Mouse (Mus musculus): ENCODE results near the gene Elmo2. TPM values are rescaled to one million over a fixed set of nuclear protein-coding genes. Genes with fewer than 3 reads are reported as not detected.

Gene Elmo2
- total and polyA plus RNA-seq, 3 experiments, result 9.0 to 11.7 (median 10.1) TPM

GRCm38 (mm10) chr2:165285034-165285433 lies 41.2 kb downstream of the Elmo2 start:
- in situ Hi-C loops (cut with MboI; ENCODE audit: low pct_ligation_motif_present, low pct_unique_long_range_greater_than_20kb, low sequenced_read_pairs), result loop anchor here (10.0 kb wide), 1 partner anchor 330 kb away; no protein-coding TSS in a partner anchor
- DNase-seq (ENCODE audit: extremely low read depth), result no peak
- TF ChIP-seq SIN3A (IDR thresholded peaks at IDR 0.05; ENCODE audit: low read length) (no peak), UBTF (IDR thresholded peaks at IDR 0.05; ENCODE audit: low read depth, low read length) (no peak), TBP (conservative IDR thresholded peaks at IDR 0.05; ENCODE audit: low read depth, low read length) (no peak), POLR2AphosphoS2 (IDR thresholded peaks at IDR 0.05; ENCODE audit: low read depth, low read length) (no peak), SMC3 (IDR thresholded peaks at IDR 0.05; ENCODE audit: low read depth, low read length) (no peak), USF1 (IDR thresholded peaks at IDR 0.05; ENCODE audit: low read depth, low read length) (no peak), RCOR1 (conservative IDR thresholded peaks at IDR 0.05; ENCODE audit: low read depth, low read length) (no peak), RAD21 (IDR thresholded peaks at IDR 0.05; ENCODE audit: low read depth, low read length) (no peak), ZNF384 (IDR thresholded peaks at IDR 0.05; ENCODE audit: low read depth, low read length) (no peak), MAFK (IDR thresholded peaks at IDR 0.05; ENCODE audit: insufficient replicate concordance, low read length) (no peak), KAT2A (IDR thresholded peaks at IDR 0.05; ENCODE audit: insufficient replicate concordance, low read length) (no peak), HCFC1 (IDR thresholded peaks at IDR 0.05; ENCODE audit: low read depth, low read length) (no peak), CTCF (conservative IDR thresholded peaks at IDR 0.05 in 1 of 2, IDR thresholded peaks at IDR 0.05 in 1 of 2; ENCODE audit: low read depth in 2 of 2, low read length in 2 of 2) (no peak), CHD2 (IDR thresholded peaks at IDR 0.05; ENCODE audit: low read length) (no peak), GABPA (IDR thresholded peaks at IDR 0.05; ENCODE audit: insufficient replicate concordance, low read depth, low read length) (no peak)
- H3K9me3 ChIP-seq (replicated peaks; ENCODE audit: low read length), result no peaks in the 10 kb centered on the region
- H3K9ac ChIP-seq (ENCODE audit: insufficient read depth, low read depth), result no peak overlapping the region
- H3K4me3 ChIP-seq (replicated peaks in 1 of 3; ENCODE audit: low read depth in 2 of 3, low read length in 2 of 3, poor library complexity in 1 of 3), result no peak overlapping the region
- no peak overlapping the region for H3K27ac ChIP-seq (ENCODE audit: insufficient read depth, low read depth)
- dilution Hi-C loops (cut with MboI; ENCODE audit: extremely low pct_ligation_motif_present, extremely low pct_unique_long_range_greater_than_20kb, low sequenced_read_pairs), result no loop called here
- H3K4me1 ChIP-seq (ENCODE audit: control insufficient read depth in 1 of 2, insufficient read depth in 2 of 2), result peaks cover 22 to 29% of the 10 kb centered on the region in 2 experiments
- H3K36me3 ChIP-seq (replicated peaks in 1 of 2; ENCODE audit: control insufficient read depth in 1 of 2, insufficient read depth in 1 of 2, low read length in 1 of 2), result peaks cover 34 to 63% of the 10 kb centered on the region in 2 experiments
- no peaks in the 10 kb centered on the region for H3K27me3 ChIP-seq (replicated peaks)
- H3K79me2 ChIP-seq (replicated peaks; ENCODE audit: control insufficient read depth, extremely low read depth, insufficient read depth, poor library complexity, severe bottlenecking), result no peaks in the 10 kb centered on the region
- H3K4me2 ChIP-seq (ENCODE audit: insufficient read depth, low read depth, poor library complexity, severe bottlenecking), result no peak overlapping the region

GRCm38 (mm10) chr2:165284377-165284776 lies 41.9 kb downstream of the Elmo2 start:
- no peaks in the 10 kb centered on the region for H3K9me3 ChIP-seq (replicated peaks; ENCODE audit: low read length)
- peaks cover 33 to 63% of the 10 kb centered on the region in 2 experiments for H3K36me3 ChIP-seq (replicated peaks in 1 of 2; ENCODE audit: control insufficient read depth in 1 of 2, insufficient read depth in 1 of 2, low read length in 1 of 2)
- no peak overlapping the region for H3K27ac ChIP-seq (ENCODE audit: insufficient read depth, low read depth)
- H3K4me1 ChIP-seq (ENCODE audit: control insufficient read depth in 1 of 2, insufficient read depth in 2 of 2), result peaks cover 22 to 29% of the 10 kb centered on the region in 2 experiments
- no peak overlapping the region for H3K9ac ChIP-seq (ENCODE audit: insufficient read depth, low read depth)
- TF ChIP-seq ZC3H11A (IDR thresholded peaks at IDR 0.05; ENCODE audit: low read depth, low read length) (no peak), PAX5 (IDR thresholded peaks at IDR 0.05; ENCODE audit: low read length) (no peak), IRF4 (IDR thresholded peaks at IDR 0.05; ENCODE audit: low read depth, low read length) (no peak), HCFC1 (IDR thresholded peaks at IDR 0.05; ENCODE audit: low read depth, low read length) (no peak), UBTF (IDR thresholded peaks at IDR 0.05; ENCODE audit: low read depth, low read length) (no peak), NRF1 (IDR thresholded peaks at IDR 0.05; ENCODE audit: low read depth, low read length) (no peak), ZMIZ1 (IDR thresholded peaks at IDR 0.05; ENCODE audit: low read depth, low read length) (no peak), SIN3A (IDR thresholded peaks at IDR 0.05; ENCODE audit: low read length) (no peak), USF1 (IDR thresholded peaks at IDR 0.05; ENCODE audit: low read depth, low read length) (no peak), NELFE (IDR thresholded peaks at IDR 0.05; ENCODE audit: low read depth, low read length) (no peak), GABPA (IDR thresholded peaks at IDR 0.05; ENCODE audit: insufficient replicate concordance, low read depth, low read length) (no peak), JUN (IDR thresholded peaks at IDR 0.05; ENCODE audit: insufficient read depth, low read depth, low read length) (no peak), RCOR1 (conservative IDR thresholded peaks at IDR 0.05; ENCODE audit: low read depth, low read length) (no peak), POLR2AphosphoS2 (IDR thresholded peaks at IDR 0.05; ENCODE audit: low read depth, low read length) (no peak), SMC3 (IDR thresholded peaks at IDR 0.05; ENCODE audit: low read depth, low read length) (no peak), USF2 (conservative IDR thresholded peaks at IDR 0.05; ENCODE audit: low read depth, low read length) (no peak), ZNF384 (IDR thresholded peaks at IDR 0.05; ENCODE audit: low read depth, low read length) (no peak)
- no peak overlapping the region for H3K4me3 ChIP-seq (replicated peaks in 1 of 3; ENCODE audit: low read depth in 2 of 3, low read length in 2 of 3, poor library complexity in 1 of 3)
- H3K4me2 ChIP-seq (ENCODE audit: insufficient read depth, low read depth, poor library complexity, severe bottlenecking), result no peak overlapping the region
- H3K27me3 ChIP-seq (replicated peaks), result no peaks in the 10 kb centered on the region
- dilution Hi-C loops (cut with MboI; ENCODE audit: extremely low pct_ligation_motif_present, extremely low pct_unique_long_range_greater_than_20kb, low sequenced_read_pairs) (no loop called here), in situ Hi-C loops (cut with MboI; ENCODE audit: low pct_ligation_motif_present, low pct_unique_long_range_greater_than_20kb, low sequenced_read_pairs) (loop anchor here (10.0 kb wide), 1 partner anchor 330 kb away; no protein-coding TSS in a partner anchor)
- H3K79me2 ChIP-seq (replicated peaks; ENCODE audit: control insufficient read depth, extremely low read depth, insufficient read depth, poor library complexity, severe bottlenecking), result no peaks in the 10 kb centered on the region
- no peak for DNase-seq (ENCODE audit: extremely low read depth)
